Mouse (Mus musculus): ENCODE data around the gene Olfr231. TPM values are rescaled to one million over a fixed set of nuclear protein-coding genes. Genes with fewer than 3 reads are reported as not detected.

Olfr231 gene
- polyA plus RNA-seq, 1 experiment from 2014 or later, result not detected

DNA sequence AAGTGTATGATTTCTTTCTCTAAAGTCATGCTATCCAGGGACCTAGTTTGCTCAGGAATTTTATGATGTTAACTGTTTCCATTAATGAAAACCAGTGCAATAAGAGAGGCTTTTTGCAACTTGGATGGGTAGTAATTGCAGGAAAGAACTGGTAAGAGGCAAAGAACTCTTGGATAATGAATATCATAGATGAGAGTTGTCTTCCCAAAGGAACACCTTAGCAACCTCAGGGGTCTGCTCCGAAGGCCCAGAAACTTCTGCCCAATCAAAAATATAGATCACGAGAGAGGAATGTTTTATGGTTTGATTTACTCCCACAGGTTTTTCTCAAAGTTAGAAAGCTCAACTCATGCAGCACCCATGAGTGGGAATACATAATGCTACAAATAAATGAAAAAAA is 36.9 kb downstream of the Olfr231 start, which contains the start of gene Olfr429:
Gene Olfr429 (plus strand): TSS at position 301 of the 400 bp plus-strand sequence.
- Histone ChIP-seq H3K27me3 (replicated peaks) (no peaks in the 10 kb centered on the region), H3K9me3 (no peaks in the 10 kb centered on the region), H3K4me2 (no peak within 1 kb of the TSS), H3K36me3 (no peaks in the 10 kb centered on the region), H3K4me3 (replicated peaks) (no peak within 1 kb of the TSS), H3K4me1 (no peaks in the 10 kb centered on the region), H3K27ac (no peak within 1 kb of the TSS), H3K9ac (no peak within 1 kb of the TSS)
- 88% methylated on average over 2 of the region's 2 CpGs for WGBS
- ATAC-seq (ENCODE audit: insufficient read depth, low FRiP score, low read depth), result no peak

- no peak within 1 kb of the TSS for H3K4me2 ChIP-seq
- no peaks in the 10 kb centered on the region for H3K4me1 ChIP-seq
- 86% methylated on average over 3 of the region's 3 CpGs for WGBS
- H3K9ac ChIP-seq, result no peak within 1 kb of the TSS
- H3K27ac ChIP-seq, result no peak within 1 kb of the TSS
- no peak within 1 kb of the TSS for H3K4me3 ChIP-seq (replicated peaks)
- no peaks in the 10 kb centered on the region for H3K9me3 ChIP-seq
- H3K27me3 ChIP-seq (replicated peaks), result no peaks in the 10 kb centered on the region
- no peaks in the 10 kb centered on the region for H3K36me3 ChIP-seq
- ATAC-seq (ENCODE audit: insufficient read depth, low FRiP score, low read depth), result no peak
These were observed 54.7 kb downstream of the Olfr231 start, which contains the start of gene Olfr430 for GRCm38 (mm10) chr1:174066305-174066704. TSS of gene Olfr430 (plus strand) at chr1:174066605.

Other genes with a start within 250 kb of the Olfr231 start
- gene Ifi211, start 208.1 kb downstream of the Olfr231 start, polyA plus RNA-seq (2015; fragmentation: Nextera tagmentation; extraction: Ambion mirVana), result 0.92 and 1.2 TPM in 2 replicates
- gene Mndal, start 178.7 kb downstream of the Olfr231 start, polyA plus RNA-seq (2015; fragmentation: Nextera tagmentation; extraction: Ambion mirVana), result 3.6 and 3.8 TPM in 2 replicates
- 1.9 and 3.2 TPM in 2 replicates for gene Ifi203, start 178.5 kb downstream of the Olfr231 start, polyA plus RNA-seq (2015; fragmentation: Nextera tagmentation; extraction: Ambion mirVana)
- gene Ifi202b, start 138.4 kb downstream of the Olfr231 start, polyA plus RNA-seq (2015; fragmentation: Nextera tagmentation; extraction: Ambion mirVana), result 0.43 and 0.82 TPM in 2 replicates
- gene Ifi205, start 89.4 kb downstream of the Olfr231 start, polyA plus RNA-seq (2015; fragmentation: Nextera tagmentation; extraction: Ambion mirVana), result 0.46 and 0.83 TPM in 2 replicates
- gene Olfr433, start 80.5 kb downstream of the Olfr231 start, polyA plus RNA-seq (2015; fragmentation: Nextera tagmentation; extraction: Ambion mirVana), result 0.05 and 0.09 TPM in 2 replicates
- gene Olfr432, start 72.0 kb downstream of the Olfr231 start, polyA plus RNA-seq (2015; fragmentation: Nextera tagmentation; extraction: Ambion mirVana), result not detected in 2 replicates
- gene Olfr430, start 54.6 kb downstream of the Olfr231 start, polyA plus RNA-seq (2015; fragmentation: Nextera tagmentation; extraction: Ambion mirVana), result not detected in 2 replicates
- not detected in 2 replicates for gene Olfr429, start 36.8 kb downstream of the Olfr231 start, polyA plus RNA-seq (2015; fragmentation: Nextera tagmentation; extraction: Ambion mirVana)
- gene Olfr427, start 24.3 kb downstream of the Olfr231 start, polyA plus RNA-seq (2015; fragmentation: Nextera tagmentation; extraction: Ambion mirVana), result not detected in 2 replicates
- gene Olfr424, start 10.4 kb upstream of the Olfr231 start, polyA plus RNA-seq (2015; fragmentation: Nextera tagmentation; extraction: Ambion mirVana), result not detected in 2 replicates
- gene Olfr420, start 34.5 kb upstream of the Olfr231 start, polyA plus RNA-seq (2015; fragmentation: Nextera tagmentation; extraction: Ambion mirVana), result not detected in 2 replicates
- 1.3 and 2.8 TPM in 2 replicates for gene Spta1, start 51.6 kb upstream of the Olfr231 start, polyA plus RNA-seq (2015; fragmentation: Nextera tagmentation; extraction: Ambion mirVana)
- gene Olfr419, start 130.9 kb upstream of the Olfr231 start, polyA plus RNA-seq (2015; fragmentation: Nextera tagmentation; extraction: Ambion mirVana), result not detected in 2 replicates
- 0.50 and 0.51 TPM in 2 replicates for gene Mptx1, start 209.4 kb upstream of the Olfr231 start, polyA plus RNA-seq (2015; fragmentation: Nextera tagmentation; extraction: Ambion mirVana)
- not detected in 2 replicates for gene Olfr417, start 244.0 kb upstream of the Olfr231 start, polyA plus RNA-seq (2015; fragmentation: Nextera tagmentation; extraction: Ambion mirVana)

Data from stomach, embryonic 15.5 days (tissue).